Mouse (Mus musculus) ovary, postnatal 36 days (tissue): ENCODE measurements around the gene Tmem179.

Experiments used
- DNase-seq: peaks from one replicate; pipeline ENCODE4 v3.0.0; 2022; ENCODE audit warnings: low spot score, mixed read lengths

The Tmem179 gene

GRCm38 (mm10) chr12:112463209-112463608 lies 53.3 kb downstream of the Tmem179 start:
- no peak for DNase-seq

DNA sequence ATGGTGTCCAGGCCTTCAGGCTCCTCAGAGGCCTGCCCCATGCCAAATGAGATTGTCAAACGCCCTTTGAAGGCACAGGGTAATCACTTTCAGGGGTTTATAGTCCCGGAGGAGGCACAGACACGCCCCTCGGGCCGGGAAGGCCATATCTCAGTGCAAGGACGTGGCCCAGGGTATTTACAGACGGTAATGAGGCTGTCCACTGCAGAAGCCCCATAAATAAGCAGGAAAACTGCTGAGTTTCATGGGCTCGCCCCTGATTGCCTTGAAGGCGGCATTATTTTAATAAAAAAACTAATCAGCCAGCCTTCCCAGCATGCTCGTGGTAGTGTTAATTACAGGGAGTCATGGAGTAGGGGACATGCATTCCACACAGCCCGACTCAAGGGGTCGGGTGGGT lies 54.1 kb downstream of the Tmem179 start:
- DNase-seq: no peak

GRCm38 (mm10) chr12:112457839-112458238 lies 58.7 kb downstream of the Tmem179 start:
- DNase-seq: no peak

DNA sequence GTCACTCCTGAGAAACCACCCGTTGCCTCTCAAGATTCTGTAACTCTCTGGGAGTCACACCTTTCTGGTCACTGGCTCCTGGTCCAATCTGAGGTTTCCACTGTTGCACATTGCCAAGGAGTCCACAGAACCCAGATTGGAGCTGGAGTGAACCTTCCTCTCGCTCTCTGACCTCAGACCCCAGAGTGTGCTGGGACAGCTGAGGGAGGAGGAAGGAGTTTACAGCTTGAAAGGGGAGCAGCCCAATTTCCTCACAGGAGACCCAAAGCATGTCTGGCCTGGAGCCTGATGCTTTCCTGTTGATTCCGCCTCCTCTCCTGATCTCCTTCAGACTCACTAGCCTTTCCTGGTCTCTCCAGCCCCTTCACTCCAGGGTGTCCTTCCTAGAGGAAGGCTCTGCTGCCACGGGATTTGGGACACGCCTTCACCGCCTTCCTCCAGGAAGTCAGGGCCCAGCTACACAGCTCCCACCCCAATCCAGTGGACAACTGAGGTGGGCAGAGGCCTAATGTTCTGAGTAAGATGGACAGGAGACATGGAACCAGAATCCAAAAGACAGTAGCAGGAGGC lies 60.3 kb downstream of the Tmem179 start:
- DNase-seq: no peak

DNA sequence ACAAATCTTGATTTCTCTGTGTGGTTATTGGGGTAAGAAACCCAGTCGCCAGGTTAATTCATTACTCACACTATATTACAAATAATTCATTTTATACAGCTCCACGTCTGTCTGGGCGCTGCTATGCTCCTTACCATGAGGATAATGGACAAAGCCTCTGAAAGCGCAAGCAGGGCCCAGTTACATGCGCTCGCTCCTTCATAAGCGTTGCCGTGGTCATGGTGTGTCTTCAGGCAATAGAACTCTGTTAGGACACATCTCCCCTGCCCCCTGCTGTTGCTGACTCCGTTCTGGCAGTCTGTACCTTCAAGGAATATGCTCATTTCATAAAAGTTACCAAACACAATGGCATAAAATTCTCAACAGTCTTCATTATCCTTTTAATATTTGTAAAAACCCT lies 64.7 kb downstream of the Tmem179 start:
- DNase-seq: no peak

DNA sequence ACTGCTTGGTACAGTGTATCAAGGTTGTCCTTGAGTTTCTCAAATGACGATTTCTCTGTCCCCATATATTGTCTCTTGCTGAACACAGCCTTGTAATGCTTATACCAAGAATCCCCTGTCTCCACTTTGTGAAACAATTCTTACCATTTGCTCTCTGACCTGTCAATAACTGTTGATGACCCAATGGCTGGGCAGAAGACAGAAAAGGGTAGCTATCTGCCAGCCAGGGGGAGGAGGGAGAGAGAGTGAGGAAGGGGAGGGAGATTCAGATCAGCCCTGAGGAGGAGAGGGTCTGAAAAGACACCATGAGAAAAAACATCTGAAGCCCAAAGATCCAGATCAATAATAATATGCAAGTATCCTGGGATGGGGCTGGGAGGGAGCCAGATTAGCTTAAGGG lies 65.2 kb downstream of the Tmem179 start:
- no peak for DNase-seq

DNA sequence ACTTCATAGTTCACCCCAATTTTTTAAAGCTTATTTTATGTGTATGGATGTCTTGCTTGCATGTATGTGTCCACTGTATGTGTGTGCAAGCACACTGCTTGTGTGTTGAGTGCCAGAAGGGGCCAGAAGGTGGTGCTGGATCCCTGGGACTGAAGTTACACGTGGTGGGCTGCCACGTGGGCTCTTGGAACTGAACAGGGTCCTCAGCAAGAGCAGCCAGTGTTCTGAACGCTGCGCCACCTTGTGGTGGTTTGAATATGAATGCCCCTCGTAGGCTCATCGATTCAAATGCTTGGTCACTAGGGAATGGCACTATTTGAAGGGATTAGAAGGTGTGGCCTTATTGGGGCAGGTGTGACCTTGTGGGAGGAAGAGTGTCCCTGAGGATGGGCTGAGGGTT lies 65.7 kb downstream of the Tmem179 start:
- DNase-seq: peak; percentile 20
